Mouse (Mus musculus): ENCODE measurements around the gene Zswim8. TPM values are rescaled to one million over a fixed set of nuclear protein-coding genes. Genes with fewer than 3 reads are reported as not detected.

The Zswim8 gene
- polyA plus RNA-seq, 1 experiment from 2014 or later, result 36.0 TPM

- DNase-seq (ENCODE audit: low spot score) (no peak), ATAC-seq (ENCODE audit: insufficient read depth, low FRiP score, low TSS enrichment) (no peak)
- Histone ChIP-seq H3K27me3 (ENCODE audit: control insufficient read depth, insufficient read depth, low read length) (no peaks in the 10 kb centered on the region), H3K9ac (ENCODE audit: low read length) (no peak overlapping the region), H3K36me3 (ENCODE audit: control insufficient read depth, insufficient read depth, low read length) (0 out of 2 replicates have a peak, but pooled peaks cover 3% of the 10 kb centered on the region), H3K4me2 (ENCODE audit: low read depth) (no peak overlapping the region), H3K4me1 (ENCODE audit: control insufficient read depth, insufficient read depth, low read length) (no peaks in the 10 kb centered on the region), H3K27ac (ENCODE audit: low read depth, low read length) (no peak overlapping the region), H3K9me3 (ENCODE audit: control insufficient read depth, low read length) (no peaks in the 10 kb centered on the region), H3K4me3 (ENCODE audit: low read depth, low read length) (no peak overlapping the region)
- WGBS, result 86% methylated on average over 3 of the region's 3 CpGs
These were observed 39.6 kb downstream of the Zswim8 start for GRCm38 (mm10) chr14:20746935-20747334.

GRCm38 (mm10) chr14:20748388-20748787 lies 41.0 kb downstream of the Zswim8 start:
- Histone ChIP-seq H3K36me3 (ENCODE audit: control insufficient read depth, insufficient read depth, low read length) (0 out of 2 replicates have a peak, but pooled peaks cover 3% of the 10 kb centered on the region), H3K4me1 (ENCODE audit: control insufficient read depth, insufficient read depth, low read length) (no peaks in the 10 kb centered on the region), H3K27ac (ENCODE audit: low read depth, low read length) (no peak overlapping the region), H3K4me2 (ENCODE audit: low read depth) (no peak overlapping the region), H3K27me3 (ENCODE audit: control insufficient read depth, insufficient read depth, low read length) (no peaks in the 10 kb centered on the region), H3K9ac (ENCODE audit: low read length) (no peak overlapping the region), H3K9me3 (ENCODE audit: control insufficient read depth, low read length) (no peaks in the 10 kb centered on the region), H3K4me3 (ENCODE audit: low read depth, low read length) (no peak overlapping the region)
- WGBS, result 82% methylated on average over 4 of the region's 4 CpGs
- DNase-seq (ENCODE audit: low spot score) (no peak), ATAC-seq (ENCODE audit: insufficient read depth, low FRiP score, low TSS enrichment) (no peak)

GRCm38 (mm10) chr14:20749494-20750051 lies 42.2 kb downstream of the Zswim8 start:
- Histone ChIP-seq H3K36me3 (ENCODE audit: control insufficient read depth, insufficient read depth, low read length) (0 out of 2 replicates have a peak, but pooled peaks cover 2% of the 10 kb centered on the region), H3K27me3 (ENCODE audit: control insufficient read depth, insufficient read depth, low read length) (no peaks in the 10 kb centered on the region), H3K4me1 (ENCODE audit: control insufficient read depth, insufficient read depth, low read length) (no peaks in the 10 kb centered on the region), H3K27ac (ENCODE audit: low read depth, low read length) (no peak overlapping the region), H3K9ac (ENCODE audit: low read length) (no peak overlapping the region), H3K4me3 (ENCODE audit: low read depth, low read length) (no peak overlapping the region), H3K4me2 (ENCODE audit: low read depth) (no peak overlapping the region), H3K9me3 (ENCODE audit: control insufficient read depth, low read length) (no peaks in the 10 kb centered on the region)
- ATAC-seq (ENCODE audit: insufficient read depth, low FRiP score, low TSS enrichment), result no peak
- DNase-seq (ENCODE audit: low spot score), result no peak
- WGBS, result 85% methylated on average over 4 of the region's 4 CpGs

- Histone ChIP-seq H3K36me3 (ENCODE audit: control insufficient read depth, insufficient read depth, low read length) (0 out of 2 replicates have a peak, but pooled peaks cover 5% of the 10 kb centered on the region), H3K27ac (ENCODE audit: low read depth, low read length) (no peak overlapping the region), H3K4me3 (ENCODE audit: low read depth, low read length) (no peak overlapping the region), H3K4me1 (ENCODE audit: control insufficient read depth, insufficient read depth, low read length) (no peaks in the 10 kb centered on the region), H3K9ac (ENCODE audit: low read length) (no peak overlapping the region), H3K9me3 (ENCODE audit: control insufficient read depth, low read length) (no peaks in the 10 kb centered on the region), H3K27me3 (ENCODE audit: control insufficient read depth, insufficient read depth, low read length) (no peaks in the 10 kb centered on the region), H3K4me2 (ENCODE audit: low read depth) (no peak overlapping the region)
- DNase-seq (ENCODE audit: low spot score) (no peak), ATAC-seq (ENCODE audit: insufficient read depth, low FRiP score, low TSS enrichment) (no peak)
- WGBS, result 81% methylated on average over 5 of the region's 5 CpGs
These were observed 43.2 kb downstream of the Zswim8 start for GRCm38 (mm10) chr14:20750503-20750902.

GRCm38 (mm10) chr14:20753792-20754191 lies 46.4 kb downstream of the Zswim8 start:
- DNase-seq (ENCODE audit: low spot score) (no peak), ATAC-seq (ENCODE audit: insufficient read depth, low FRiP score, low TSS enrichment) (no peak)
- 92% methylated on average over 3 of the region's 3 CpGs for WGBS
- Histone ChIP-seq H3K4me1 (ENCODE audit: control insufficient read depth, insufficient read depth, low read length) (no peaks in the 10 kb centered on the region), H3K9ac (ENCODE audit: low read length) (no peak overlapping the region), H3K4me3 (ENCODE audit: low read depth, low read length) (no peak overlapping the region), H3K4me2 (ENCODE audit: low read depth) (no peak overlapping the region), H3K9me3 (ENCODE audit: control insufficient read depth, low read length) (no peaks in the 10 kb centered on the region), H3K27ac (ENCODE audit: low read depth, low read length) (no peak overlapping the region), H3K36me3 (ENCODE audit: control insufficient read depth, insufficient read depth, low read length) (peaks cover 12% of the 10 kb centered on the region), H3K27me3 (ENCODE audit: control insufficient read depth, insufficient read depth, low read length) (no peaks in the 10 kb centered on the region)

GRCm38 (mm10) chr14:20757370-20757907 lies 50.1 kb downstream of the Zswim8 start:
- Histone ChIP-seq H3K4me1 (ENCODE audit: control insufficient read depth, insufficient read depth, low read length) (no peaks in the 10 kb centered on the region), H3K9ac (ENCODE audit: low read length) (no peak overlapping the region), H3K4me3 (ENCODE audit: low read depth, low read length) (no peak overlapping the region), H3K36me3 (ENCODE audit: control insufficient read depth, insufficient read depth, low read length) (peaks cover 19% of the 10 kb centered on the region), H3K27ac (ENCODE audit: low read depth, low read length) (no peak overlapping the region), H3K4me2 (ENCODE audit: low read depth) (no peak overlapping the region), H3K27me3 (ENCODE audit: control insufficient read depth, insufficient read depth, low read length) (no peaks in the 10 kb centered on the region), H3K9me3 (ENCODE audit: control insufficient read depth, low read length) (no peaks in the 10 kb centered on the region)
- 95% methylated on average over 22 of the region's 22 CpGs for WGBS
- DNase-seq (ENCODE audit: low spot score) (no peak), ATAC-seq (ENCODE audit: insufficient read depth, low FRiP score, low TSS enrichment) (no peak)

GRCm38 (mm10) chr14:20758768-20759435 lies 51.5 kb downstream of the Zswim8 start:
- Histone ChIP-seq H3K36me3 (ENCODE audit: control insufficient read depth, insufficient read depth, low read length) (peaks cover 23% of the 10 kb centered on the region), H3K4me3 (ENCODE audit: low read depth, low read length) (no peak overlapping the region), H3K9ac (ENCODE audit: low read length) (no peak overlapping the region), H3K9me3 (ENCODE audit: control insufficient read depth, low read length) (no peaks in the 10 kb centered on the region), H3K27me3 (ENCODE audit: control insufficient read depth, insufficient read depth, low read length) (no peaks in the 10 kb centered on the region), H3K4me2 (ENCODE audit: low read depth) (no peak overlapping the region), H3K4me1 (ENCODE audit: control insufficient read depth, insufficient read depth, low read length) (no peaks in the 10 kb centered on the region), H3K27ac (ENCODE audit: low read depth, low read length) (no peak overlapping the region)
- ATAC-seq (ENCODE audit: insufficient read depth, low FRiP score, low TSS enrichment) (no peak), DNase-seq (ENCODE audit: low spot score) (no peak)
- WGBS, result 84% methylated on average over 8 of the region's 8 CpGs

GRCm38 (mm10) chr14:20764942-20765341 lies 57.6 kb downstream of the Zswim8 start:
- H3K36me3 ChIP-seq (ENCODE audit: control insufficient read depth, insufficient read depth, low read length), result peaks cover 16% of the 10 kb centered on the region
- DNase-seq (ENCODE audit: low spot score) (no peak), ATAC-seq (ENCODE audit: insufficient read depth, low FRiP score, low TSS enrichment) (no peak)
- H3K4me2 ChIP-seq (ENCODE audit: low read depth), result no peak overlapping the region
- no peaks in the 10 kb centered on the region for H3K9me3 ChIP-seq (ENCODE audit: control insufficient read depth, low read length)
- H3K4me3 ChIP-seq (ENCODE audit: low read depth, low read length), result no peak overlapping the region
- H3K4me1 ChIP-seq (ENCODE audit: control insufficient read depth, insufficient read depth, low read length), result no peaks in the 10 kb centered on the region
- WGBS, result 87% methylated on average over 5 of the region's 5 CpGs
- no peak overlapping the region for H3K9ac ChIP-seq (ENCODE audit: low read length)
- H3K27ac ChIP-seq (ENCODE audit: low read depth, low read length), result no peak overlapping the region
- H3K27me3 ChIP-seq (ENCODE audit: control insufficient read depth, insufficient read depth, low read length), result no peaks in the 10 kb centered on the region

All from neural tube, embryonic 11.5 days (tissue).